Mouse (Mus musculus): ENCODE data around the gene Vamp8. TPM values are rescaled to one million over a fixed set of nuclear protein-coding genes. Genes with fewer than 3 reads are reported as not detected.

Vamp8 gene
- total and polyA plus RNA-seq, 3 experiments: 69.3 to 85.6 (median 78.8) TPM

DNA sequence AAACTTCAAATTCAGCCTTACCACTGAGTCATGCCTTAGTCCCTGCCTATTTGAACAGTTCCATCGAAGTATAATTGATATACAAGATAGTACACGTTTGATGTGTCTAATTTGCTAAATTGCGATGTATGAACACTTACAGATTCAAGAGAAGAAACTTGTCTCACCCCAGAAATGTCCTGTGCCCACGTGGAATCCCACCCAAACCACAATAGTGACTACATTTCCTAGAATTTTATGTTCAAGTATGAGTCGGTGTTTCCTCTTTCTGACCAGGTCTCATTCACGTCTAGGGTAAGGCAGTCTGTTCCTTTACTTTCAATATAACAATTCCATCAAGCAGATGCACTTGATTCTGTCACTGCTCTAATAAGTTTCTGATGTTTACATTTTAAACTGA, 44.9 kb downstream of the Vamp8 start:
- no peak for DNase-seq
- no peaks in the 10 kb centered on the region for H3K27me3 ChIP-seq (ENCODE audit: control insufficient read depth, insufficient read depth, low read length)
- WGBS: 35% methylated on average over 6 of the region's 6 CpGs
- TF ChIP-seq CTCF (IDR thresholded peaks at IDR 0.05) (no peak), EP300 (IDR thresholded peaks at IDR 0.05; ENCODE audit: insufficient read depth, low read depth, low read length) (no peak), POLR2A (IDR thresholded peaks at IDR 0.05; ENCODE audit: insufficient read depth, low read depth, low read length) (no peak)
- peaks cover 11% of the 10 kb centered on the region for H3K4me1 ChIP-seq (ENCODE audit: control insufficient read depth, insufficient read depth, low read length)
- peaks cover 14% of the 10 kb centered on the region; the same call in 1 of the 2 replicates for H3K36me3 ChIP-seq (ENCODE audit: control insufficient read depth, insufficient read depth, low read length)
- peak overlapping the region; percentile 90 for H3K27ac ChIP-seq
- peaks cover 4% of the 10 kb centered on the region for H3K79me2 ChIP-seq (replicated peaks; ENCODE audit: control insufficient read depth, insufficient read depth, low read length)
- no peak overlapping the region for H3K9ac ChIP-seq (ENCODE audit: low read depth, low read length)
- intact Hi-C loops (cut with DNase I): no loop called here
- H3K4me3 ChIP-seq: peak overlapping the region; percentile 99

GRCm38 (mm10) chr6:72345074-72345567, 45.4 kb downstream of the Vamp8 start, which contains the start of gene Usp39:
Gene Usp39, minus strand, starts transcription at chr6:72345184.
- Histone ChIP-seq H3K4me1 (ENCODE audit: control insufficient read depth, insufficient read depth, low read length) (peaks cover 11% of the 10 kb centered on the region), H3K9ac (ENCODE audit: low read depth, low read length) (peak within 1 kb of the TSS; percentile 98), H3K36me3 (ENCODE audit: control insufficient read depth, insufficient read depth, low read length) (peaks cover 12% of the 10 kb centered on the region; the same call in 1 of the 2 replicates), H3K27ac (peak within 1 kb of the TSS; percentile 90), H3K79me2 (replicated peaks; ENCODE audit: control insufficient read depth, insufficient read depth, low read length) (peaks cover 4% of the 10 kb centered on the region), H3K4me3 (peak within 1 kb of the TSS; percentile 99), H3K27me3 (ENCODE audit: control insufficient read depth, insufficient read depth, low read length) (no peaks in the 10 kb centered on the region)
- intact Hi-C loops (cut with DNase I): no loop called here
- peak; percentile 93 to 95 for DNase-seq
- TF ChIP-seq EP300 (IDR thresholded peaks at IDR 0.05; ENCODE audit: insufficient read depth, low read depth, low read length) (peak; percentile 92), POLR2A (IDR thresholded peaks at IDR 0.05; ENCODE audit: insufficient read depth, low read depth, low read length) (peak; percentile 81), CTCF (IDR thresholded peaks at IDR 0.05) (no peak)
- WGBS: 0% methylated on average over 30 of the region's 30 CpGs

DNA sequence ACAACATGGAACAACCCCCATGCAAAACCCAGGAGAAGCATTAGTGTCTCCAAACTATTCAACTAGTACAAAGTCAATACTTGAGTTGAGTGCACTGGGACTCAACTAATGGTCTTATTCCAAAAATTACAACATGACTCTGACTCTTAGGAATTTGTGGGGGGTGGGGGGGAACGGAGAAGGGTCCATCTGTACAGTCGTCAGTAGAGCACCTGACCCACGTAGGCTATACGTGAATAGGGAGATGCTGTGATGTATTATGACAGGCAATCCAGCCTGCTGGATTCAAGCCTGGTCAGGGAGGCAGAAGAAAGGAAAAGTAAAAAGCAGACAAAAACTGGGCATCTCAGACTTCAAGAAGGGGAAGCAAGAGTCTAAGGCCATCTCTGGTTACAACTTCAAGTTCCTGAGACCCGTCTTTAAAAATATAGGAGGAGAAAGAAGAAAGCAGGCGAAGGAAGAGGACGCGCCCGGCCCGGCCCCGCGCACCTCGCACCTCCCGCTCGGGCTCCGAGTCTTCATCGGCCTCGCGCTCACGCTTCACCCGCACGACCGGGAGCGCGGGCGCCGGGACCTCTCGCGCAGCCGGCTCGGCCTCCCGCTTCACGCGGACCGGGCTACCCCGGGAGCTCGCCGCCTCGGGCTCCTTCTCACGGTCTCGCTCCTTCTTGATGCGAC, 46.0 kb downstream of the Vamp8 start:
- H3K9ac ChIP-seq (ENCODE audit: low read depth, low read length): peak overlapping the region; percentile 98
- TF ChIP-seq CTCF (IDR thresholded peaks at IDR 0.05) (no peak), EP300 (IDR thresholded peaks at IDR 0.05; ENCODE audit: insufficient read depth, low read depth, low read length) (no peak), POLR2A (IDR thresholded peaks at IDR 0.05; ENCODE audit: insufficient read depth, low read depth, low read length) (no peak)
- peak overlapping the region; percentile 90 for H3K27ac ChIP-seq
- no peaks in the 10 kb centered on the region for H3K27me3 ChIP-seq (ENCODE audit: control insufficient read depth, insufficient read depth, low read length)
- intact Hi-C loops (cut with DNase I): no loop called here
- no peak for DNase-seq
- H3K4me1 ChIP-seq (ENCODE audit: control insufficient read depth, insufficient read depth, low read length): peaks cover 11% of the 10 kb centered on the region
- H3K36me3 ChIP-seq (ENCODE audit: control insufficient read depth, insufficient read depth, low read length): peaks cover 10% of the 10 kb centered on the region; the same call in 1 of the 2 replicates
- H3K79me2 ChIP-seq (replicated peaks; ENCODE audit: control insufficient read depth, insufficient read depth, low read length): peaks cover 4% of the 10 kb centered on the region
- peak overlapping the region; percentile 99 for H3K4me3 ChIP-seq
- under 1% methylated on average over 42 of the region's 42 CpGs for WGBS

- H3K36me3 ChIP-seq (ENCODE audit: control insufficient read depth, insufficient read depth, low read length): peaks cover 4% of the 10 kb centered on the region; the same call in 1 of the 2 replicates
- H3K4me1 ChIP-seq (ENCODE audit: control insufficient read depth, insufficient read depth, low read length): peaks cover 2% of the 10 kb centered on the region; the same call in 1 of the 2 replicates
- no peak overlapping the region for H3K9ac ChIP-seq (ENCODE audit: low read depth, low read length)
- no peak overlapping the region for H3K27ac ChIP-seq
- H3K4me3 ChIP-seq: no peak overlapping the region
- 60% methylated on average over 2 of the region's 2 CpGs for WGBS
- intact Hi-C loops (cut with DNase I): no loop called here
- H3K27me3 ChIP-seq (ENCODE audit: control insufficient read depth, insufficient read depth, low read length): no peaks in the 10 kb centered on the region
- DNase-seq: no peak
- peaks cover 2% of the 10 kb centered on the region; the same call in 1 of the 2 replicates for H3K79me2 ChIP-seq (replicated peaks; ENCODE audit: control insufficient read depth, insufficient read depth, low read length)
- TF ChIP-seq POLR2A (IDR thresholded peaks at IDR 0.05; ENCODE audit: insufficient read depth, low read depth, low read length): no peak
- TF ChIP-seq CTCF (IDR thresholded peaks at IDR 0.05): no peak
- TF ChIP-seq EP300 (IDR thresholded peaks at IDR 0.05; ENCODE audit: insufficient read depth, low read depth, low read length): no peak
These were observed 50.0 kb downstream of the Vamp8 start for GRCm38 (mm10) chr6:72340481-72340880.

Other genes starting within 250 kb of the Vamp8 start
- gene Atoh8, start 155.1 kb downstream of the Vamp8 start, total RNA-seq (2021): 10 to 100 TPM; 11.0 to 13.5 TPM
- gene Atoh8, start 155.1 kb downstream of the Vamp8 start, polyA plus RNA-seq (2012; rRNA removed): 9.3 and 12.7 TPM in 2 replicates
- gene Sftpb, start 86.1 kb downstream of the Vamp8 start, total RNA-seq (2021): not detected
- 9.1 TPM in 1 of 2 replicates, not detected in the other for gene Sftpb, start 86.1 kb downstream of the Vamp8 start, polyA plus RNA-seq (2012; rRNA removed)
- gene Usp39, start 45.5 kb downstream of the Vamp8 start, total RNA-seq (2021): 10 to 100 TPM; 14.9 to 17.7 TPM
- gene Usp39, start 45.5 kb downstream of the Vamp8 start, polyA plus RNA-seq (2012; rRNA removed): 11.4 and 19.0 TPM in 2 replicates
- gene 0610030E20Rik, start 43.4 kb downstream of the Vamp8 start, total RNA-seq (2021): 1 to 10 TPM; 8.2 to 9.1 TPM
- 8.7 and 13.6 TPM in 2 replicates for gene 0610030E20Rik, start 43.4 kb downstream of the Vamp8 start, polyA plus RNA-seq (2012; rRNA removed)
- gene Tmem150a, start 35.3 kb downstream of the Vamp8 start, total RNA-seq (2021): 10 to 100 TPM; 22.7 to 22.8 TPM
- gene Tmem150a, start 35.3 kb downstream of the Vamp8 start, polyA plus RNA-seq (2012; rRNA removed): 79.2 and 86.9 TPM in 2 replicates
- 10 to 100 TPM; 36.0 to 40.7 TPM for gene Rnf181, start 23.7 kb downstream of the Vamp8 start, total RNA-seq (2021)
- 44.0 and 56.6 TPM in 2 replicates for gene Rnf181, start 23.7 kb downstream of the Vamp8 start, polyA plus RNA-seq (2012; rRNA removed)
- 10 to 100 TPM; 49.3 to 58.3 TPM for gene Vamp5, start 10.2 kb downstream of the Vamp8 start, total RNA-seq (2021)
- gene Vamp5, start 10.2 kb downstream of the Vamp8 start, polyA plus RNA-seq (2012; rRNA removed): 99.6 and 116 TPM in 2 replicates
- gene Ggcx, start 23.6 kb upstream of the Vamp8 start, total RNA-seq (2021): 10 to 100 TPM; 30.4 to 32.5 TPM
- 19.3 and 26.1 TPM in 2 replicates for gene Ggcx, start 23.6 kb upstream of the Vamp8 start, polyA plus RNA-seq (2012; rRNA removed)
- gene Mat2a, start 48.9 kb upstream of the Vamp8 start, total RNA-seq (2021): 100 to 1,000 TPM; 129 to 151 TPM
- gene Mat2a, start 48.9 kb upstream of the Vamp8 start, polyA plus RNA-seq (2012; rRNA removed): 93.0 and 162 TPM in 2 replicates
- gene Sh2d6, start 131.0 kb upstream of the Vamp8 start, total RNA-seq (2021): not detected
- gene Sh2d6, start 131.0 kb upstream of the Vamp8 start, polyA plus RNA-seq (2012; rRNA removed): 0.21 TPM in 1 of 2 replicates, not detected in the other
- 10 to 100 TPM in 1 of 2 experiments, 1 to 10 TPM in 1; 9.5 to 10.8 TPM for gene Capg, start 153.7 kb upstream of the Vamp8 start, total RNA-seq (2021)
- gene Capg, start 153.7 kb upstream of the Vamp8 start, polyA plus RNA-seq (2012; rRNA removed): 12.6 and 16.1 TPM in 2 replicates
- gene Elmod3, start 207.7 kb upstream of the Vamp8 start, total RNA-seq (2021): 10 to 100 TPM; 12.8 to 16.5 TPM
- gene Elmod3, start 207.7 kb upstream of the Vamp8 start, polyA plus RNA-seq (2012; rRNA removed): 25.5 and 32.8 TPM in 2 replicates
- gene Retsat, start 207.8 kb upstream of the Vamp8 start, total RNA-seq (2021): 100 to 1,000 TPM; 155 to 181 TPM
- 57.1 and 83.3 TPM in 2 replicates for gene Retsat, start 207.8 kb upstream of the Vamp8 start, polyA plus RNA-seq (2012; rRNA removed)
- gene Tgoln1, start 226.3 kb upstream of the Vamp8 start, total RNA-seq (2021): 10 to 100 TPM; 60.1 to 68.0 TPM
- 29.0 and 55.7 TPM in 2 replicates for gene Tgoln1, start 226.3 kb upstream of the Vamp8 start, polyA plus RNA-seq (2012; rRNA removed)